Mouse (Mus musculus) stomach, postnatal 0 days (tissue): ENCODE results near the gene Cox8a. TPM values are rescaled to one million over a fixed set of nuclear protein-coding genes. Genes with fewer than 3 reads are reported as not detected.
A peak's percentile ranks its signal among the peaks of the same experiment; 100 is the strongest.

Experiments
- ATAC-seq: fragments of 200-750 bp; cut with Nextera tagmentation; 2 replicates; pipeline ENCODE4 v1.8.0; 2017; ENCODE audit not compliant: low FRiP score, low TSS enrichment
- DNase-seq: peaks from one replicate; pipeline ENCODE4 v3.0.0-alpha.2; 2016; ENCODE audit warnings: low spot score
- H3K27ac ChIP-seq: fragments of 300-500 bp; sonication (generic); replicated peaks from 2 replicates; pipeline ENCODE4 v1.5.1; 2014; ENCODE audit warnings: mild to moderate bottlenecking, control low read depth
- H3K27me3 ChIP-seq: fragments of 300-500 bp; sonication (generic); 2 replicates; pipeline ENCODE4 v1.6.1; 2014; ENCODE audit warnings: low read length; ENCODE audit not compliant: control insufficient read depth, insufficient read depth
- H3K36me3 ChIP-seq: fragments of 300-500 bp; sonication (generic); 2 replicates; pipeline ENCODE4 v1.6.1; 2014; ENCODE audit warnings: low read length, mixed read lengths; ENCODE audit not compliant: control insufficient read depth, insufficient read depth
- H3K4me1 ChIP-seq: fragments of 300-500 bp; sonication (generic); replicated peaks from 2 replicates; pipeline ENCODE4 v1.6.1; 2014; ENCODE audit warnings: antibody characterized with exemption; ENCODE audit not compliant: control insufficient read depth, insufficient read depth
- H3K4me2 ChIP-seq: fragments of 300-500 bp; sonication (generic); replicated peaks from 2 replicates; pipeline ENCODE4 v1.6.1; 2014; ENCODE audit warnings: low read depth, mild to moderate bottlenecking, control low read depth, moderate library complexity
- H3K4me3 ChIP-seq: fragments of 300-500 bp; sonication (generic); 2 replicates; pipeline ENCODE4 v1.5.1; 2014; ENCODE audit warnings: low read depth, low read length, control low read depth
- H3K9ac ChIP-seq: fragments of 300-500 bp; sonication (generic); 2 replicates; pipeline ENCODE4 v1.6.1; 2014; ENCODE audit warnings: mild to moderate bottlenecking, low read length, control low read depth, mixed read lengths
- H3K9me3 ChIP-seq: fragments of 300-500 bp; sonication (generic); 2 replicates; pipeline ENCODE4 v1.6.1; 2016; ENCODE audit warnings: low read length; ENCODE audit not compliant: control insufficient read depth
- CTCF ChIP-seq: IDR thresholded peaks from 2 replicates; pipeline ENCODE4 v1.5.1; 2016; ENCODE audit warnings: antibody characterized with exemption, low read depth, mild to moderate bottlenecking, moderate library complexity
- EP300 ChIP-seq: optimal IDR thresholded peaks from 2 replicates; pipeline ENCODE3; 2016; ENCODE audit warnings: antibody characterized with exemption
- WGBS: fragments of 180-500 bp; shearing (Covaris S2); extraction: QIAGEN DNeasy Blood & Tissue Kit; methylation state at CpG from one replicate; pipeline ENCODE4 v1.1.7; 2014; 5-methylcytosine and 5-hydroxymethylcytosine counted together
- polyA plus RNA-seq: library from polyadenylated mRNA; unstranded; fragments of >200 nt; fragmentation: Nextera tagmentation; extraction: Ambion mirVana; gene quantifications from 2 replicates; pipeline ENCODE4 v1.2.1, GENCODE M21; 2015

Gene Cox8a
- polyA plus RNA-seq, 1 experiment from 2014 or later, result 1,766 TPM

- H3K27ac ChIP-seq, result no peak overlapping the region
- no peak overlapping the region for H3K9ac ChIP-seq
- 7% methylated on average over 6 of the region's 6 CpGs for WGBS
- peak overlapping the region; percentile 66 for H3K4me2 ChIP-seq
- H3K36me3 ChIP-seq, result peaks cover 5% of the 10 kb centered on the region; the same call in 1 of the 2 replicates
- TF ChIP-seq CTCF, result no peak
- TF ChIP-seq EP300, result no peak
- H3K27me3 ChIP-seq, result no peaks in the 10 kb centered on the region
- DNase-seq, result no peak
- no peak for ATAC-seq
- H3K4me3 ChIP-seq, result peak overlapping the region; percentile 87; the same call in 1 of the 2 replicates
- H3K4me1 ChIP-seq, result 0 out of 2 replicates have a peak, but pooled peaks cover 3% of the 10 kb centered on the region
- H3K9me3 ChIP-seq, result no peaks in the 10 kb centered on the region
Measured at GRCm38 (mm10) chr19:7217926-7218267, 481 bp upstream of the Cox8a start.

DNA sequence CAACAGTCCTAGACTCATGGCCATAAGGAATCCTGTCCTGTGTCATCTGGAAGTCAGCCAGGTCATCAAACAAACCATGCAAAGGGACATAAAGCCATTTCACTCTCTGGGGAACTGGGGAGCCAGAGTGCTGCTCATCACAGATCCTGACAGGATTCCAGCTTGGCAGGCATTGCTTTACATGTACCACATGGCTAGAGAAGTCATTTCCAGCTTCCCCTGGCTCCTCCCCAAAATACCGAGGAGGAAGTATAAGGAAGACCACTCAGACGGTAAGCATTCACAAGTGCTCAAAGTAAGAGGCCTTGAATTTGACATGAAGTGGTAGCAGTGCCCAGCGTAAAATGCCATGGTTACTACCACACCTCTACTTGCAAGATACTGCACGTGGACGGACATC, 2.9 kb downstream of the Cox8a start:
- ATAC-seq, result no peak

GRCm38 (mm10) chr19:7213010-7213409, 4.4 kb downstream of the Cox8a start:
- no peak for DNase-seq
- H3K4me1 ChIP-seq, result 0 out of 2 replicates have a peak, but pooled peaks cover 3% of the 10 kb centered on the region
- peaks cover 5% of the 10 kb centered on the region; the same call in 1 of the 2 replicates for H3K36me3 ChIP-seq
- H3K27ac ChIP-seq, result no peak overlapping the region
- no peaks in the 10 kb centered on the region for H3K27me3 ChIP-seq
- no peak overlapping the region for H3K9ac ChIP-seq
- no peaks in the 10 kb centered on the region for H3K9me3 ChIP-seq
- TF ChIP-seq CTCF (no peak), EP300 (no peak)
- H3K4me2 ChIP-seq, result no peak overlapping the region
- 85% methylated on average over 3 of the region's 3 CpGs for WGBS
- no peak overlapping the region for H3K4me3 ChIP-seq
- no peak for ATAC-seq

More for the DNA sequence above, 2.9 kb downstream of the Cox8a start:
- Histone ChIP-seq H3K9me3 (no peaks in the 10 kb centered on the region), H3K27ac (no peak overlapping the region), H3K4me1 (0 out of 2 replicates have a peak, but pooled peaks cover 3% of the 10 kb centered on the region), H3K4me2 (no peak overlapping the region), H3K9ac (no peak overlapping the region), H3K4me3 (no peak overlapping the region), H3K36me3 (peaks cover 5% of the 10 kb centered on the region; the same call in 1 of the 2 replicates), H3K27me3 (no peaks in the 10 kb centered on the region)
- DNase-seq, result no peak
- TF ChIP-seq CTCF, result no peak
- WGBS, result 66% methylated on average over 5 of the region's 5 CpGs

GRCm38 (mm10) chr19:7212216-7212615, 5.2 kb downstream of the Cox8a start:
- H3K9ac ChIP-seq, result no peak overlapping the region
- no peak overlapping the region for H3K4me2 ChIP-seq
- no peak for TF ChIP-seq CTCF
- TF ChIP-seq EP300, result no peak
- 80% methylated on average over 1 of the region's 1 CpGs for WGBS
- no peaks in the 10 kb centered on the region for H3K27me3 ChIP-seq
- H3K9me3 ChIP-seq, result no peaks in the 10 kb centered on the region
- no peak for ATAC-seq
- H3K36me3 ChIP-seq, result peaks cover 5% of the 10 kb centered on the region; the same call in 1 of the 2 replicates
- no peak overlapping the region for H3K27ac ChIP-seq
- DNase-seq, result no peak
- H3K4me1 ChIP-seq, result 0 out of 2 replicates have a peak, but pooled peaks cover 3% of the 10 kb centered on the region
- H3K4me3 ChIP-seq, result no peak overlapping the region

DNA sequence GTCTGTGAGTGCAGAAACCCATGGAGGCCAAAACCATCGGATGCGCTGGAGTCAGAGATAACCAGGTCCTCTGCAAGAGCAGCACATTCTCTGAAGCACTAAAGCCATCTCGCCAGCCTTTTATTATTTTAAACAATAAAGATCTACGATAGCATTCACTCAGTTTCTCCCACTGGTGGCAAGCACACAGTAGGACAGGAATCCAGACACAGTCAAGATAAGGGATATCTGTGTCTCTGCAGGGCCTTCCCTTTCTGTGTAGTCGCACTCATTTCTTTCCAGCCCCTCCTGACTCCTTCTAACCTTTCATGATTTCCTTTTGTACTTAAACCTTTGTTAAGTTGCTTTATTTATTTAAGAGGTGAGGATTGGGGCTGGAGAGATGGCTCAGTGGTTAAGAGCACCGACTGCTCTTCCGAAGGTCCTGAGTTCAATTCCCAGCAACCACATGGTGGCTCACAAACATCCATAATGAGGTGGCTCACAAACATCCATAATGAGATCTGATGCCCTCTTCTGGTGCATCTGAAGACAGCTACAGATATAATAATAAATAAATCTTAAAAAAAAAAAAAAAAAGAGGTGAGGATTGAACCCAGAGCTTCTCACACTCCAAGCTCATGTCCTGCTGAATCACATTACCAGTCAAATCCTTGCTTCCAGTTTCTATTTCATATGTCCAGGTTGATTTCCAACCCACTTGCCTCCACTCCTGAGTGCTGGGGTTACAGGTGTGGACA, 7.3 kb downstream of the Cox8a start:
- Histone ChIP-seq H3K9ac (no peak overlapping the region), H3K4me2 (no peak overlapping the region), H3K36me3 (peaks cover 5% of the 10 kb centered on the region; the same call in 1 of the 2 replicates), H3K27me3 (no peaks in the 10 kb centered on the region), H3K9me3 (no peaks in the 10 kb centered on the region), H3K4me1 (peaks cover 4% of the 10 kb centered on the region), H3K27ac (no peak overlapping the region), H3K4me3 (no peak overlapping the region)
- ATAC-seq (no peak), DNase-seq (no peak)
- TF ChIP-seq EP300, result no peak
- peak; percentile 36 for TF ChIP-seq CTCF
- WGBS, result 80% methylated on average over 7 of the region's 7 CpGs
